Mouse (Mus musculus) limb, embryonic 10.5 days (tissue): Measurements from ENCODE around the gene Pdzrn4. TPM values are rescaled to one million over a fixed set of nuclear protein-coding genes. Genes with fewer than 3 reads are reported as not detected.

ENCODE experiments used
- DNase-seq: peaks from one replicate; pipeline ENCODE4 v3.0.0-alpha.2; 2017; ENCODE audit warnings: low spot score
- H3K27ac ChIP-seq: fragments of 300-500 bp; sonication (generic); 2 replicates; pipeline ENCODE4 v1.5.1; 2016; ENCODE audit warnings: mild to moderate bottlenecking
- H3K27me3 ChIP-seq: fragments of 300-500 bp; sonication (generic); 2 replicates; pipeline ENCODE4 v1.6.1; 2016; ENCODE audit warnings: low read depth, mild to moderate bottlenecking; ENCODE audit not compliant: poor library complexity, severe bottlenecking
- H3K36me3 ChIP-seq: fragments of 300-500 bp; sonication (generic); 2 replicates; pipeline ENCODE4 v1.6.1; 2016; ENCODE audit warnings: mild to moderate bottlenecking, moderate library complexity
- H3K4me1 ChIP-seq: fragments of 300-500 bp; sonication (generic); 2 replicates; pipeline ENCODE4 v1.6.1; 2016
- H3K4me3 ChIP-seq: fragments of 300-500 bp; sonication (generic); 2 replicates; pipeline ENCODE4 v1.5.1; 2016; ENCODE audit warnings: mild to moderate bottlenecking, moderate library complexity
- H3K9me3 ChIP-seq: fragments of 300-500 bp; sonication (generic); replicated peaks from 2 replicates; pipeline ENCODE4 v1.6.1; 2016; ENCODE audit warnings: mild to moderate bottlenecking
- WGBS: fragments of 180-500 bp; shearing (Covaris S2); methylation state at CpG from one replicate; pipeline ENCODE4 v1.1.7; 2016; 5-methylcytosine and 5-hydroxymethylcytosine counted together
- polyA plus RNA-seq: library from polyadenylated mRNA; unstranded; fragments of >200 nt; fragmentation: Nextera tagmentation; extraction: Ambion mirVana; gene quantifications from 2 replicates; pipeline ENCODE4 v1.2.1, GENCODE M21; 2016

Gene Pdzrn4
- polyA plus RNA-seq, 1 experiment from 2014 or later: 1.2 TPM

- Histone ChIP-seq H3K9me3 (no peaks in the 10 kb centered on the region), H3K4me1 (peaks cover 19% of the 10 kb centered on the region), H3K4me3 (no peak overlapping the region), H3K27ac (no peak overlapping the region), H3K27me3 (peaks cover 39% of the 10 kb centered on the region), H3K36me3 (no peaks in the 10 kb centered on the region)
- WGBS: 29% methylated on average over 19 of the region's 19 CpGs
- DNase-seq: no peak
Measured at GRCm38 (mm10) chr15:92520677-92521225, 124.1 kb downstream of the Pdzrn4 start.

- Histone ChIP-seq H3K27ac (no peak overlapping the region), H3K9me3 (no peaks in the 10 kb centered on the region), H3K27me3 (peaks cover 37% of the 10 kb centered on the region), H3K4me1 (peaks cover 17% of the 10 kb centered on the region), H3K36me3 (no peaks in the 10 kb centered on the region), H3K4me3 (0 out of 2 replicates have a peak overlapping the region, but pooled peaks have one; percentile 6)
- WGBS: 21% methylated on average over 7 of the region's 7 CpGs
- no peak for DNase-seq
Measured at GRCm38 (mm10) chr15:92521686-92522085, 125.0 kb downstream of the Pdzrn4 start.

- no peak for DNase-seq
- H3K4me1 ChIP-seq: peaks cover 17% of the 10 kb centered on the region
- no peaks in the 10 kb centered on the region for H3K9me3 ChIP-seq
- no peak overlapping the region for H3K27ac ChIP-seq
- no peaks in the 10 kb centered on the region for H3K36me3 ChIP-seq
- WGBS: 12% methylated on average over 2 of the region's 2 CpGs
- peaks cover 31% of the 10 kb centered on the region for H3K27me3 ChIP-seq
- no peak overlapping the region for H3K4me3 ChIP-seq
Measured at GRCm38 (mm10) chr15:92524917-92525316, 128.2 kb downstream of the Pdzrn4 start.

GRCm38 (mm10) chr15:92525416-92525815 is 128.7 kb downstream of the Pdzrn4 start:
- no peaks in the 10 kb centered on the region for H3K36me3 ChIP-seq
- no peaks in the 10 kb centered on the region for H3K9me3 ChIP-seq
- H3K27ac ChIP-seq: no peak overlapping the region
- no peak for DNase-seq
- no peak overlapping the region for H3K4me3 ChIP-seq
- peaks cover 30% of the 10 kb centered on the region for H3K27me3 ChIP-seq
- WGBS: 75% methylated on average over 9 of the region's 9 CpGs
- H3K4me1 ChIP-seq: peaks cover 17% of the 10 kb centered on the region

- Histone ChIP-seq H3K27ac (no peak overlapping the region), H3K4me3 (no peak overlapping the region), H3K27me3 (peaks cover 17% of the 10 kb centered on the region), H3K36me3 (no peaks in the 10 kb centered on the region), H3K4me1 (peaks cover 5% of the 10 kb centered on the region), H3K9me3 (no peaks in the 10 kb centered on the region)
- 72% methylated on average over 4 of the region's 4 CpGs for WGBS
- no peak for DNase-seq
Measured at GRCm38 (mm10) chr15:92526731-92527130, 130.1 kb downstream of the Pdzrn4 start.

GRCm38 (mm10) chr15:92543252-92543651 is 146.6 kb downstream of the Pdzrn4 start:
- peaks cover 25% of the 10 kb centered on the region for H3K4me1 ChIP-seq
- H3K9me3 ChIP-seq: no peaks in the 10 kb centered on the region
- no peak overlapping the region for H3K27ac ChIP-seq
- no peak for DNase-seq
- H3K27me3 ChIP-seq: no peaks in the 10 kb centered on the region
- H3K36me3 ChIP-seq: no peaks in the 10 kb centered on the region
- 0% methylated on average over 1 of the region's 1 CpGs for WGBS
- no peak overlapping the region for H3K4me3 ChIP-seq

GRCm38 (mm10) chr15:92547294-92547911 is 150.7 kb downstream of the Pdzrn4 start:
- Histone ChIP-seq H3K27ac (0 out of 2 replicates have a peak overlapping the region, but pooled peaks have one; percentile 42), H3K4me1 (peaks cover 26% of the 10 kb centered on the region), H3K36me3 (no peaks in the 10 kb centered on the region), H3K27me3 (peaks cover 7% of the 10 kb centered on the region; the same call in 1 of the 2 replicates), H3K9me3 (no peaks in the 10 kb centered on the region), H3K4me3 (no peak overlapping the region)
- 34% methylated on average over 9 of the region's 9 CpGs for WGBS
- DNase-seq: peak; percentile 38

GRCm38 (mm10) chr15:92555012-92555574 is 158.4 kb downstream of the Pdzrn4 start:
- 75% methylated on average over 7 of the region's 7 CpGs for whole genome bisulfite sequencing
- Histone ChIP-seq H3K9me3 (no peaks in the 10 kb centered on the region), H3K4me1 (no peaks in the 10 kb centered on the region)

GRCm38 (mm10) chr15:92555716-92556115 is 159.0 kb downstream of the Pdzrn4 start:
- Histone ChIP-seq H3K4me3 (no peak overlapping the region), H3K36me3 (no peaks in the 10 kb centered on the region), H3K27ac (no peak overlapping the region), H3K4me1 (no peaks in the 10 kb centered on the region), H3K9me3 (no peaks in the 10 kb centered on the region), H3K27me3 (peaks cover 2% of the 10 kb centered on the region; the same call in 1 of the 2 replicates)
- no peak for DNase-seq
- 85% methylated on average over 3 of the region's 3 CpGs for WGBS

More at GRCm38 (mm10) chr15:92555012-92555574, 158.4 kb downstream of the Pdzrn4 start:
- peaks cover 7% of the 10 kb centered on the region; the same call in 1 of the 2 replicates for H3K27me3 ChIP-seq
- H3K36me3 ChIP-seq: no peaks in the 10 kb centered on the region
- H3K27ac ChIP-seq: no peak overlapping the region
- DNase-seq: no peak
- no peak overlapping the region for H3K4me3 ChIP-seq

GRCm38 (mm10) chr15:92558592-92558991 is 161.9 kb downstream of the Pdzrn4 start:
- 92% methylated on average over 5 of the region's 5 CpGs for WGBS

GRCm38 (mm10) chr15:92562149-92562548 is 165.5 kb downstream of the Pdzrn4 start:
- 72% methylated on average over 6 of the region's 6 CpGs for WGBS
- Histone ChIP-seq H3K4me1 (0 out of 2 replicates have a peak, but pooled peaks cover 4% of the 10 kb centered on the region), H3K4me3 (no peak overlapping the region), H3K36me3 (no peaks in the 10 kb centered on the region), H3K9me3 (no peaks in the 10 kb centered on the region), H3K27ac (no peak overlapping the region), H3K27me3 (no peaks in the 10 kb centered on the region)
- no peak for DNase-seq

More at GRCm38 (mm10) chr15:92558592-92558991, 161.9 kb downstream of the Pdzrn4 start:
- H3K4me1 ChIP-seq: 0 out of 2 replicates have a peak, but pooled peaks cover 4% of the 10 kb centered on the region
- H3K4me3 ChIP-seq: no peak overlapping the region
- H3K9me3 ChIP-seq: no peaks in the 10 kb centered on the region
- no peak for DNase-seq
- H3K27ac ChIP-seq: no peak overlapping the region
- no peaks in the 10 kb centered on the region for H3K36me3 ChIP-seq
- H3K27me3 ChIP-seq: no peaks in the 10 kb centered on the region

- 80% methylated on average over 2 of the region's 2 CpGs for WGBS
Measured at GRCm38 (mm10) chr15:92563576-92563975, 166.9 kb downstream of the Pdzrn4 start.

More at GRCm38 (mm10) chr15:92563576-92563975, 166.9 kb downstream of the Pdzrn4 start:
- no peak for DNase-seq
- Histone ChIP-seq H3K27me3 (no peaks in the 10 kb centered on the region), H3K4me1 (0 out of 2 replicates have a peak, but pooled peaks cover 4% of the 10 kb centered on the region), H3K27ac (no peak overlapping the region), H3K9me3 (no peaks in the 10 kb centered on the region), H3K4me3 (no peak overlapping the region), H3K36me3 (no peaks in the 10 kb centered on the region)
